In the genomic region with DNA sequence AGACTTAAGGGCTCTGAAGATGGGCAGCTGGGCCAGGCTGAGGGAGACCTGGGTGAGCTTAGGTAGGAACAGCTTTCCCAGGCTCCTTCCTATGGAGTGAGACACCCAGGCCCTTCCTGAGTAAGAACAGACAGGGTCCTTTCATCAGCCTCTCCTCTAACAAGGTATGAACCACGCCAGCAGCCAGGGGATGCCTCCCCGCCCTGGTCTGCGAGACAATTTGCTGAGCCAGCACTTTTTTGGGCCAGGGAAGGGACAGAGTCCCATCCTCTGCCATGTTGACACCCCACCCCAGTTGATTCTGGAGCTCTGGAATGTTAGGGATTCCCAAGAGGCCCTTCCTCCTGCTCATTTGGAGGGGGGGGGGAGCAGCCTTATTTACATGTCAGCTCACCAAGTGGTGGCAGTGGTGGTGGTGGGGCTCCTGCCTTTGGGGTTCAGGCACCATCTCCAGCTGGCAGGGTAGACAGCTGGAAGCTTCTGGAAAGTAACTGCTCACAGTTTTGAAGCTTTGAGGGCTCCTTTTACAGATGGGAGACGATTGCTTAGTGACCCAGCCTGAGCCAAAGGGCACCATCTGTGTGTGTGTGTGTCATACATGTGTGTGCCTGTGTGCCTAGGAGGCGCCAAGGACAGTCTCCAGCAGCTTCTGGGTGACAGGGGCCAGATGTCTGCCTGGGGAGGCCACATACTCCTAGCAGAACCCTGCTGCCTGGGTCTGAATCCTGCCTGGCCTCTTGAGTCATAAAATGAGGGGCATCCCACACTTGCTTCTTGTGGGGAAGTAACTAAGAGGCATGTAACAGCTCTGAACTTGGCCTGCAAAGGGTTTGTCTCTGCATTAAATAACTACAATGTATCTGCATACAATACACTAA, we compare ENCODE assay signal across 9 mouse cellular contexts. TPM values are rescaled to one million over a fixed set of nuclear protein-coding genes. Genes with fewer than 3 reads are reported as not detected.
DNase-seq lines count a peak whose midpoint lies in the region; ATAC-seq and TF ChIP-seq lines count a peak whose summit lies in the region.
"Had no signal": no experiment of that assay in that cellular context is flagged by ENCODE, and none has a peak within 500 bp of the region (broad histone marks: within the 10 kb centered on the region; RNA-seq: fewer than 3 reads in every experiment).

No protein-coding gene starts in this region.

- 35% methylated on average over 5 of the region's 5 CpGs for WGBS in hindbrain, embryonic 11.5 days
- 57% methylated on average over 5 of the region's 5 CpGs for WGBS in hindbrain, postnatal 0 days
- WGBS in hindbrain, embryonic 12.5 days, result 40% methylated on average over 5 of the region's 5 CpGs
- 60% methylated on average over 5 of the region's 5 CpGs for WGBS in midbrain, embryonic 15.5 days

- no peaks in the 10 kb centered on the region for H3K9me3 ChIP-seq in hindbrain, embryonic 11.5 days (ENCODE audit: control insufficient read depth, low read length)
- H3K9me3 ChIP-seq in hindbrain, postnatal 0 days (ENCODE audit: low read length), result no peaks in the 10 kb centered on the region
- H3K9me3 ChIP-seq in ES-E14 (ENCODE audit: control insufficient read depth, insufficient read depth, low read depth, low read length), result no peaks in the 10 kb centered on the region
- no peaks in the 10 kb centered on the region for H3K9me3 ChIP-seq in hindbrain, embryonic 12.5 days (replicated peaks)
- H3K9me3 ChIP-seq in midbrain, embryonic 15.5 days, result no peaks in the 10 kb centered on the region

- peaks cover 52% of the 10 kb centered on the region for H3K4me1 ChIP-seq in hindbrain, embryonic 11.5 days (replicated peaks; ENCODE audit: control insufficient read depth, insufficient read depth, low read length)
- H3K4me1 ChIP-seq in hindbrain, postnatal 0 days (ENCODE audit: insufficient read depth, low read length), result peaks cover 22% of the 10 kb centered on the region; the same call in 1 of the 2 replicates
- H3K4me1 ChIP-seq in ES-E14 (ENCODE audit: control insufficient read depth in 2 of 2, insufficient read depth in 2 of 2, low read length in 2 of 2, poor library complexity in 1 of 2), result peaks cover 0 to 3% of the 10 kb centered on the region in 2 experiments; a peak in 1 of 4 replicates
- H3K4me1 ChIP-seq in hindbrain, embryonic 12.5 days, result peaks cover 82% of the 10 kb centered on the region
- H3K4me1 ChIP-seq in midbrain, embryonic 15.5 days, result peaks cover 41% of the 10 kb centered on the region

- TF ChIP-seq CTCF in hindbrain, postnatal 0 days (IDR thresholded peaks at IDR 0.05; ENCODE audit: low read depth), result no peak

- DNase-seq in hindbrain, embryonic 11.5 days (ENCODE audit: low spot score), result no peak
- DNase-seq in hindbrain, postnatal 0 days (ENCODE audit: low spot score), result no peak
- DNase-seq in ES-E14 (ENCODE audit: low read depth, low spot score), result no peak
- DNase-seq in urinary bladder, postnatal 25 days (ENCODE audit: low spot score), result no peak
- no peak for DNase-seq in thymus, postnatal 25 days
- DNase-seq in right cerebral cortex, adult 2 months (ENCODE audit: low spot score in 2 of 2), result no peak

- H3K9ac ChIP-seq in hindbrain, embryonic 11.5 days (ENCODE audit: low read depth, low read length), result 0 out of 2 replicates have a peak overlapping the region, but pooled peaks have one; percentile 17
- H3K9ac ChIP-seq in hindbrain, postnatal 0 days (replicated peaks; ENCODE audit: low read length), result no peak overlapping the region
- no peak overlapping the region for H3K9ac ChIP-seq in ES-E14 (ENCODE audit: insufficient read depth, low read depth, low read length, poor library complexity, severe bottlenecking)
- peak overlapping the region; percentile 36; the same call in 1 of the 2 replicates for H3K9ac ChIP-seq in hindbrain, embryonic 12.5 days
- no peak overlapping the region for H3K9ac ChIP-seq in midbrain, embryonic 15.5 days

- no peaks in the 10 kb centered on the region for H3K36me3 ChIP-seq in hindbrain, embryonic 11.5 days (ENCODE audit: control insufficient read depth, insufficient read depth, low read length)
- H3K36me3 ChIP-seq in hindbrain, postnatal 0 days (ENCODE audit: insufficient read depth, low read length), result no peaks in the 10 kb centered on the region
- H3K36me3 ChIP-seq in ES-E14 (ENCODE audit: control insufficient read depth, insufficient read depth, low read length, poor library complexity, severe bottlenecking), result no peaks in the 10 kb centered on the region
- H3K36me3 ChIP-seq in hindbrain, embryonic 12.5 days, result no peaks in the 10 kb centered on the region
- no peaks in the 10 kb centered on the region for H3K36me3 ChIP-seq in midbrain, embryonic 15.5 days (replicated peaks)

- H3K4me3 ChIP-seq in hindbrain, embryonic 11.5 days (ENCODE audit: low read depth, low read length), result no peak overlapping the region
- no peak overlapping the region for H3K4me3 ChIP-seq in hindbrain, postnatal 0 days (ENCODE audit: low read length)
- H3K4me3 ChIP-seq in ES-E14 (ENCODE audit: insufficient read depth in 1 of 2, low read depth in 1 of 2, low read length in 2 of 2, poor library complexity in 1 of 2, severe bottlenecking in 1 of 2), result no peak overlapping the region
- peak overlapping the region; percentile 64; the same call in 1 of the 2 replicates for H3K4me3 ChIP-seq in hindbrain, embryonic 12.5 days
- no peak overlapping the region for H3K4me3 ChIP-seq in midbrain, embryonic 15.5 days

- no peak overlapping the region for H3K4me2 ChIP-seq in hindbrain, embryonic 11.5 days (replicated peaks; ENCODE audit: low read depth, low read length)
- H3K4me2 ChIP-seq in hindbrain, postnatal 0 days (ENCODE audit: low read depth, low read length), result no peak overlapping the region
- peak overlapping the region; percentile 98 for H3K4me2 ChIP-seq in hindbrain, embryonic 12.5 days (replicated peaks)
- peak overlapping the region; percentile 73; the same call in 1 of the 2 replicates for H3K4me2 ChIP-seq in midbrain, embryonic 15.5 days

- H3K27ac ChIP-seq in hindbrain, embryonic 11.5 days (ENCODE audit: low read depth, low read length), result peak overlapping the region; percentile 77
- no peak overlapping the region for H3K27ac ChIP-seq in hindbrain, postnatal 0 days
- H3K27ac ChIP-seq in ES-E14 (ENCODE audit: insufficient read depth, low read depth, low read length, poor library complexity, severe bottlenecking), result no peak overlapping the region
- H3K27ac ChIP-seq in hindbrain, embryonic 12.5 days, result peak overlapping the region; percentile 77
- no peak overlapping the region for H3K27ac ChIP-seq in midbrain, embryonic 15.5 days

- H3K27me3 ChIP-seq in hindbrain, embryonic 11.5 days (ENCODE audit: control insufficient read depth, insufficient read depth, low read length), result peaks cover 15% of the 10 kb centered on the region
- H3K27me3 ChIP-seq in hindbrain, postnatal 0 days (ENCODE audit: insufficient read depth, low read length), result no peaks in the 10 kb centered on the region
- peaks cover 28% of the 10 kb centered on the region for H3K27me3 ChIP-seq in hindbrain, embryonic 12.5 days
- H3K27me3 ChIP-seq in midbrain, embryonic 15.5 days (replicated peaks), result peaks cover 3% of the 10 kb centered on the region; the same call in 1 of the 2 replicates
- H3K27me3 ChIP-seq: Patski had no signal

- in situ Hi-C loops in ES-E14 (cut with MboI; ENCODE audit: low sequenced_read_pairs in 2 of 2, unreplicated experiment in 2 of 2), result no loop called here

- ATAC-seq in hindbrain, embryonic 11.5 days (ENCODE audit: low FRiP score), result no peak
- ATAC-seq in hindbrain, postnatal 0 days, result no peak
- no peak for ATAC-seq in hindbrain, embryonic 12.5 days (ENCODE audit: low FRiP score)
- no peak; the same call in 1 of the 2 replicates for ATAC-seq in midbrain, embryonic 15.5 days (replicated peaks)

TF ChIP-seq in ES-E14, 5 proteins besides CTCF, POLR2A, EP300 and RAD21:
- TF ChIP-seq CHD2 (IDR thresholded peaks at IDR 0.05; ENCODE audit: low read depth, low read length) (no peak), MAFK (IDR thresholded peaks at IDR 0.05; ENCODE audit: insufficient read depth, low read depth, low read length) (peak; percentile 98)

RNA-seq across cellular contexts. Expression of gene Gse1, which starts 1.3 kb away (rescaled TPM):
- 16.5 and 17.8 TPM in 2 replicates for polyA plus RNA-seq in hindbrain, embryonic 11.5 days (2014; fragmentation: Nextera tagmentation; extraction: Ambion mirVana)
- total RNA-seq in hindbrain, postnatal 0 days (2014; rRNA removed), result 37.5 and 48.3 TPM in 2 replicates
- 12.3 and 13.4 TPM in 2 replicates for polyA plus RNA-seq in hindbrain, postnatal 0 days (2015; fragmentation: Nextera tagmentation; extraction: Ambion mirVana)
- 21.4 and 32.7 TPM in 2 replicates for total RNA-seq in ES-E14 (2012; rRNA removed)
- 22.4 and 24.0 TPM in 2 replicates for polyA plus RNA-seq in hindbrain, embryonic 12.5 days (2016; fragmentation: Nextera tagmentation; extraction: Ambion mirVana)
- polyA plus RNA-seq in midbrain, embryonic 15.5 days (2015; fragmentation: Nextera tagmentation; extraction: Ambion mirVana), result 21.2 and 23.4 TPM in 2 replicates

RNA-seq across cellular contexts. Expression of gene Fam92b, which starts 49.7 kb away (rescaled TPM):
- 2.1 and 2.7 TPM in 2 replicates for polyA plus RNA-seq in hindbrain, embryonic 11.5 days (2014; fragmentation: Nextera tagmentation; extraction: Ambion mirVana)
- total RNA-seq in hindbrain, postnatal 0 days (2014; rRNA removed), result 1.2 and 3.3 TPM in 2 replicates
- 1.6 and 2.0 TPM in 2 replicates for polyA plus RNA-seq in hindbrain, postnatal 0 days (2015; fragmentation: Nextera tagmentation; extraction: Ambion mirVana)
- not detected in 2 replicates for total RNA-seq in ES-E14 (2012; rRNA removed)
- polyA plus RNA-seq in hindbrain, embryonic 12.5 days (2016; fragmentation: Nextera tagmentation; extraction: Ambion mirVana), result 1.6 and 3.0 TPM in 2 replicates
- polyA plus RNA-seq in midbrain, embryonic 15.5 days (2015; fragmentation: Nextera tagmentation; extraction: Ambion mirVana), result 2.1 and 2.2 TPM in 2 replicates

Comparison
In these comparisons a context has a peak if more than half of its experiments do, and no peak if none do; other contexts are left out.
1. H3K27ac ChIP-seq: peak in hindbrain, embryonic 11.5 days (single experiment) and hindbrain, embryonic 12.5 days (single experiment); none in hindbrain, postnatal 0 days (single experiment), ES-E14 (single experiment) and midbrain, embryonic 15.5 days (single experiment).
2. H3K4me2 ChIP-seq: peak in hindbrain, embryonic 12.5 days (single experiment) and midbrain, embryonic 15.5 days (single experiment); none in hindbrain, embryonic 11.5 days (single experiment) and hindbrain, postnatal 0 days (single experiment).
3. H3K9ac ChIP-seq: peak in hindbrain, embryonic 11.5 days (single experiment) and hindbrain, embryonic 12.5 days (single experiment); none in hindbrain, postnatal 0 days (single experiment), ES-E14 (single experiment) and midbrain, embryonic 15.5 days (single experiment).